Mouse (Mus musculus): ENCODE measurements at regions not wholly inside any gene's neighbourhood (a gene's known extent, or its start where the extent isn't known, plus 50 kb on each side); places are given as distances from the start of the nearest gene placed in this dataset.

DNA sequence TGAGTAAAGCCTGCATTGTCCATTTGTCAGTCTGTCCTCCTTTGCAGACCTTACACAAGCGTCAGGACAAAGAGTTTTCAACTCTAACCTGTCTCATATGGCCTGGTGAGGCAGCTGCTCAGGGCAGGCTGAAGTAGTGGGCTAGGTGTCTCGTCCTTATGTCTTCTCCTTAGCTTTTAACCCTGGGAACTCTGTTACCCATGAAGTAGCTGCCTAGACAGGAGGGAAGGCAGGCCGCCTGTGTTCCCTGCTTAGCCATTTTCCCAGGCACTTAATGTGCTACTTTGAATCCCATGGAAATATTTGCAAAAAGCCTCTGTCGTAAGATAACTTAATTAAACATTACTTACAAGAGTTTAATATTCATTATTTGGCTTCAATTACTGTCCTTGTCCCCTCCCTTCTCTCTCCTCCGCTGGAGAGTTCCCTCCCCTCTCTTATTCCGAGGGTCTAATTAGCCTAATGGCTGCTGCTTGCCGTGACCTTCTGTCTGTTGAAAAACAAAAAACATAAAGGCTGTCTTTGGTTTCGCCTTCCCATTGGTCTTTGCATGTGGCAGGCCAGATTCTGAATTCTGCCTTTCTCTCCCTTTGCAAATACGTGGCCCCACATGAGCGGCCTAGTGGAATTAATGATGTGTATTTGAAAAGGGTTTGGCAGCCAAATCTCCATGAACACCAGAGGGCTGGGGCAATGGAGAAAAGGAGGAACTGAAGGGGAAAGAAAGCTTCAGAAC, 642.2 kb upstream of the Fam160b2 start:
- 11% methylated on average over 10 of the region's 10 CpGs for WGBS
- no peak overlapping the region for H3K4me3 ChIP-seq (ENCODE audit: low read depth, low read length)

DNA sequence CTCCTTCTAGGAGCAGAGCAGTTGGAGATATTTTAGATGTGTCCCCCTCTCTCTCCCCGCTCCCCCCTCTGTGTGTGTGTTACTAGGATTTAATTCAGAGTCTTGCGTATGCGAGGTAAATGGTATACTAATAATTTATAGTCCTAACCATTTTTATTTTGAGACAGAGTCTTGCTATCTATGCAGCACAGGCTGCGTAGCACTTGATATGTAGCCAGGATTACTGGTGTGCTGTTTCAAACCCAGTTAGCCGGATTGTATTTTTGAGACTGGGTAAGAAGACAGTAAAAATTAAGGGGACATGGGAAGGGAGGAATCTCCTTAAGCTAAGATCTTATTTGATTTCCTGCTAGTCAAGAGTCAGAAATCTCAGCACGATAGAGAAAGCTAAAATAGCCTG, 636.6 kb upstream of the Fam160b2 start:
- peaks cover under 1% of the 10 kb centered on the region; the same call in 1 of the 2 replicates for H3K4me1 ChIP-seq (replicated peaks; ENCODE audit: control insufficient read depth, insufficient read depth, low read length)
- H3K36me3 ChIP-seq (ENCODE audit: control insufficient read depth, insufficient read depth, low read length), result no peaks in the 10 kb centered on the region
- ATAC-seq (replicated peaks; ENCODE audit: low FRiP score) (no peak), DNase-seq (ENCODE audit: low spot score) (no peak)
- no peaks in the 10 kb centered on the region for H3K9me3 ChIP-seq (ENCODE audit: control insufficient read depth, low read length)
- H3K9ac ChIP-seq (ENCODE audit: low read length), result no peak overlapping the region
- no peak overlapping the region for H3K4me3 ChIP-seq (ENCODE audit: low read depth, low read length)
- H3K27ac ChIP-seq (ENCODE audit: low read depth, low read length), result no peak overlapping the region
- WGBS, result 93% methylated on average over 6 of the region's 6 CpGs
- no peak overlapping the region for H3K4me2 ChIP-seq (ENCODE audit: low read depth, low read length, severe bottlenecking)
- H3K27me3 ChIP-seq (ENCODE audit: control insufficient read depth, insufficient read depth, low read length), result peaks cover 5% of the 10 kb centered on the region

More for the DNA sequence above, 642.2 kb upstream of the Fam160b2 start:
- ATAC-seq (replicated peaks; ENCODE audit: low FRiP score) (peak; percentile 91), DNase-seq (ENCODE audit: low spot score) (peak; percentile 79)
- Histone ChIP-seq H3K36me3 (ENCODE audit: control insufficient read depth, insufficient read depth, low read length) (no peaks in the 10 kb centered on the region), H3K27me3 (ENCODE audit: control insufficient read depth, insufficient read depth, low read length) (peaks cover 5% of the 10 kb centered on the region), H3K4me1 (replicated peaks; ENCODE audit: control insufficient read depth, insufficient read depth, low read length) (peaks cover 13% of the 10 kb centered on the region), H3K4me2 (ENCODE audit: low read depth, low read length, severe bottlenecking) (peak overlapping the region; percentile 29; the same call in 1 of the 2 replicates), H3K27ac (ENCODE audit: low read depth, low read length) (no peak overlapping the region), H3K9me3 (ENCODE audit: control insufficient read depth, low read length) (no peaks in the 10 kb centered on the region), H3K9ac (ENCODE audit: low read length) (no peak overlapping the region)

DNA sequence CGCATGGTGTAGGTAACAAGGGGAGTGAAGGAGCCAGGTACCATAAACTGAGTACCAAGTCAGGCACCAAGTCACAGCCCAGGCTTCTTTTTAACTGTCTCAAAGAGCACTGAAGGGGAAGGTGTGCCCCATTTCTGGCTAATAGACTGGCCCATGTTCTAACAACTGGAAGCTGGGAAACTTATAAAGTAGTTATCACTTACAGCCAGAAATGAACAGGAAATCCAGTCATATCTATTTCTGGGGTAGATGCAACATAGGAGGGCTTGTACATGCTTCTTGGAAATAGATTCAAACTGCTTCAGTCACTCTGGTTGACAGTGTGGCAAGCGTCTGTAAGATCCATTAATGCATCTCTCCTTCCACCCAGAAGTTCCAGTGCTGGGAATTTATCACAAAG, 635.3 kb upstream of the Fam160b2 start:
- H3K36me3 ChIP-seq (ENCODE audit: control insufficient read depth, insufficient read depth, low read length), result no peaks in the 10 kb centered on the region
- no peak overlapping the region for H3K4me3 ChIP-seq (ENCODE audit: low read depth, low read length)
- no peak overlapping the region for H3K9ac ChIP-seq (ENCODE audit: low read length)
- H3K27ac ChIP-seq (ENCODE audit: low read depth, low read length), result no peak overlapping the region
- H3K4me1 ChIP-seq (replicated peaks; ENCODE audit: control insufficient read depth, insufficient read depth, low read length), result no peaks in the 10 kb centered on the region
- WGBS, result 90% methylated on average over 2 of the region's 2 CpGs
- DNase-seq (ENCODE audit: low spot score) (no peak), ATAC-seq (replicated peaks; ENCODE audit: low FRiP score) (no peak)
- H3K4me2 ChIP-seq (ENCODE audit: low read depth, low read length, severe bottlenecking), result no peak overlapping the region
- no peaks in the 10 kb centered on the region for H3K9me3 ChIP-seq (ENCODE audit: control insufficient read depth, low read length)
- H3K27me3 ChIP-seq (ENCODE audit: control insufficient read depth, insufficient read depth, low read length), result peaks cover 4% of the 10 kb centered on the region; the same call in 1 of the 2 replicates

DNA sequence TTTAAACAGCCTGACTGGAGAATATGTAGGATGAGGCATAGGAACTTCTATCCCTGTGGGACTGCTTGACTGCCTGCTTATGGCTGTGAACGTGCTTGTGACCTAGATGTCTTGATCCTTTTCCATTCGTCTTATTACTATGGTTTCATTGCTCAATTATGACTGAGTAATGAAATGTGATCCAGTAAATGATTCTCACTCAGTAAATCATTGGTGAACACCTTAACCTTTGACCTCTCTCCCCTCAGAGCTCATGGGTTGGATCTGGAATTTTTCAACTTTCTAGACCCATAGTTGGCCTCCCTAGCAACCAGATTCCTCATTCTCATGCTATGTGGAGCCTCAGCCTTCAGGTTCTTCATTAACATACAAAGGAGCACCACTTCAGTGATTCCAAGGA, 634.6 kb upstream of the Fam160b2 start:
- WGBS, result 77% methylated on average over 2 of the region's 2 CpGs
- Histone ChIP-seq H3K9ac (ENCODE audit: low read length) (no peak overlapping the region), H3K4me3 (ENCODE audit: low read depth, low read length) (no peak overlapping the region), H3K4me1 (replicated peaks; ENCODE audit: control insufficient read depth, insufficient read depth, low read length) (no peaks in the 10 kb centered on the region), H3K27me3 (ENCODE audit: control insufficient read depth, insufficient read depth, low read length) (peaks cover under 1% of the 10 kb centered on the region; the same call in 1 of the 2 replicates), H3K9me3 (ENCODE audit: control insufficient read depth, low read length) (no peaks in the 10 kb centered on the region), H3K36me3 (ENCODE audit: control insufficient read depth, insufficient read depth, low read length) (no peaks in the 10 kb centered on the region), H3K4me2 (ENCODE audit: low read depth, low read length, severe bottlenecking) (no peak overlapping the region), H3K27ac (ENCODE audit: low read depth, low read length) (no peak overlapping the region)
- ATAC-seq (replicated peaks; ENCODE audit: low FRiP score), result no peak
- no peak for DNase-seq (ENCODE audit: low spot score)

DNA sequence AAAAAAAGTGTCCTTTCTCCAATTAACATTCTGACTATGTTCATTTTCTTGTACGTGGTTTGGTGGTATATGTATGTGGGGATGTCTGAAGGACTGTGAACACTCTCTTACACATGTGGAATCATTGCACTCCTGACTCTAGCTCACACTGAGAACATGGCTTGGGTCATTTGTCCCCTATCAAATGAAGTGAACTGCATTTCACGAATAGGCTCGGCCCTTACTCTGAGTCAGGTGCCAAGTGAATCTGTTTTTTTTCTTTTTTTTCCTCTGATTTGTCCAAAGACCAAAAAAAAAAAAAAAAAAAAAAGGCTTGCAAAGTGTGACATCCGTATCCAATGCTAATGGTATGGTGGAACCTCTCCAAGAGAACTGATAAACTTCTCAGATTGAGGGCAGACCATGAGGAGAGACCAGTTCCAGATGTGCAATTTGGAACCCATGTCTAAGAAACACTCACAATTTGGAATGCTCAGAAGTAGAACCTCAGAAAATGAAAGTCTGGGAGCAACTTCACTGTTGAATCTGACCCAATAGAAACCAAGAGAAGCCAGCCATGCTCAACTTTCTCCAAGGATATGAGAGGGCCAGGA, 631.7 kb upstream of the Fam160b2 start:
- Histone ChIP-seq H3K9me3 (ENCODE audit: control insufficient read depth, low read length) (no peaks in the 10 kb centered on the region), H3K4me2 (ENCODE audit: low read depth, low read length, severe bottlenecking) (no peak overlapping the region), H3K4me3 (ENCODE audit: low read depth, low read length) (no peak overlapping the region), H3K27ac (ENCODE audit: low read depth, low read length) (no peak overlapping the region), H3K4me1 (replicated peaks; ENCODE audit: control insufficient read depth, insufficient read depth, low read length) (no peaks in the 10 kb centered on the region), H3K9ac (ENCODE audit: low read length) (no peak overlapping the region), H3K36me3 (ENCODE audit: control insufficient read depth, insufficient read depth, low read length) (no peaks in the 10 kb centered on the region), H3K27me3 (ENCODE audit: control insufficient read depth, insufficient read depth, low read length) (no peaks in the 10 kb centered on the region)
- WGBS, result 87% methylated on average over 4 of the region's 4 CpGs
- no peak for DNase-seq (ENCODE audit: low spot score)
- ATAC-seq (replicated peaks; ENCODE audit: low FRiP score), result no peak

DNA sequence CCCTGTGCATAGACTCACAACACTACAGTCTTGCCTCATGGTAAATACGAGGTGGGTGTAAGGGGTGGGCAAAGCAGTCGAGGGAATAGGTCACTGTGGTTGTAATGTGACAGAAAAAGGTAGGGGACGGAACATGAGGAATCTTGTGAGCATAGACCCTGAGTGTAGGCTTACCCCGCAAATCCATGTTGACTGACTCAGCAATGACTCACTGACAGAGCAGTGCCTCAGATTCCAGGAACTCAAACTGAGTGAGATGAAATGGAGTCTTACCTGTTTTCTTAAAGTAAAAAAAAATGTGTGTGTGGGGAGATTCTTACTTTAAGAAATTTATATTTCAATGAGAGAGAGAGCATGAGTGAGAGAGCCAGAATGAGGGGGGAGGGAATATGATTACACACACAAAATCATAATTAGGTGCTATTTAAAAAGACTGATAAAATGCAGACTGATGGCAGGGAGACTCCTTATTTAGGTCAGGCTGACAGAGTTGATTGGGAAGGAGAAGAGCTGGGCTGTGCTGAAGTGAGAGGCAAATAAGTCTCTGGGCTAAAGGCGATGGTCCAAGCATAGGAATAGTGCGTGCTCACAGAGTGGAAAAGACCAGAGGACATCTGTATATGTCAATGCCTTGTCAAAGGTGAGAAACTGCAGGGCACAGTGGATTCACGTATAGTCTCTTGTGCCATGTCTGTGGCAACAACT, 631.0 kb upstream of the Fam160b2 start:
- 91% methylated on average over 7 of the region's 7 CpGs for WGBS
- DNase-seq (ENCODE audit: low spot score) (no peak), ATAC-seq (replicated peaks; ENCODE audit: low FRiP score) (no peak)
- Histone ChIP-seq H3K4me2 (ENCODE audit: low read depth, low read length, severe bottlenecking) (no peak overlapping the region), H3K4me3 (ENCODE audit: low read depth, low read length) (no peak overlapping the region), H3K9me3 (ENCODE audit: control insufficient read depth, low read length) (no peaks in the 10 kb centered on the region), H3K27ac (ENCODE audit: low read depth, low read length) (no peak overlapping the region), H3K9ac (ENCODE audit: low read length) (no peak overlapping the region), H3K27me3 (ENCODE audit: control insufficient read depth, insufficient read depth, low read length) (no peaks in the 10 kb centered on the region), H3K4me1 (replicated peaks; ENCODE audit: control insufficient read depth, insufficient read depth, low read length) (no peaks in the 10 kb centered on the region), H3K36me3 (ENCODE audit: control insufficient read depth, insufficient read depth, low read length) (no peaks in the 10 kb centered on the region)

DNA sequence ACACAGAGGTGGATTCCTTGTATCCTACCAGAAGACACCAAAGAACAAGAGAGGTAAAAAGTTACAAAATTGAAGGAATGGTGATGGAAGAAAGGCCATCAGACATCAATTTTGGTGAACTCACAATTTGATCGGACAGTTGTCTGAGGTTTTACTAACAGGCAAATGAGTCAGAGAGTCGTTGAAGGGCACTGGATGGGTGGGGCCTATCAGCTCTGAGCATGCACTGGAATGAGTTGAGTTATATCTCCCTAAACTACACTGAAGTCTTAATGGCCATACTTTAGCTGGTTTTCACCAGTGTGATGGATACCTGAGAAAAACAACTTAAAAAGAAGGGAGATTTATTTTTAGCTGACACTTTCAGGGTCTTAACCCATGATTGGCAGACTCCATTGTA, 630.3 kb upstream of the Fam160b2 start:
- no peak for DNase-seq (ENCODE audit: low spot score)
- no peak overlapping the region for H3K9ac ChIP-seq (ENCODE audit: low read length)
- H3K4me1 ChIP-seq (replicated peaks; ENCODE audit: control insufficient read depth, insufficient read depth, low read length), result no peaks in the 10 kb centered on the region
- H3K27ac ChIP-seq (ENCODE audit: low read depth, low read length), result no peak overlapping the region
- H3K4me2 ChIP-seq (ENCODE audit: low read depth, low read length, severe bottlenecking), result no peak overlapping the region
- H3K9me3 ChIP-seq (ENCODE audit: control insufficient read depth, low read length), result no peaks in the 10 kb centered on the region
- H3K36me3 ChIP-seq (ENCODE audit: control insufficient read depth, insufficient read depth, low read length), result no peaks in the 10 kb centered on the region
- H3K4me3 ChIP-seq (ENCODE audit: low read depth, low read length), result no peak overlapping the region
- WGBS, result 90% methylated on average over 2 of the region's 2 CpGs
- ATAC-seq (replicated peaks; ENCODE audit: low FRiP score), result no peak
- no peaks in the 10 kb centered on the region for H3K27me3 ChIP-seq (ENCODE audit: control insufficient read depth, insufficient read depth, low read length)

DNA sequence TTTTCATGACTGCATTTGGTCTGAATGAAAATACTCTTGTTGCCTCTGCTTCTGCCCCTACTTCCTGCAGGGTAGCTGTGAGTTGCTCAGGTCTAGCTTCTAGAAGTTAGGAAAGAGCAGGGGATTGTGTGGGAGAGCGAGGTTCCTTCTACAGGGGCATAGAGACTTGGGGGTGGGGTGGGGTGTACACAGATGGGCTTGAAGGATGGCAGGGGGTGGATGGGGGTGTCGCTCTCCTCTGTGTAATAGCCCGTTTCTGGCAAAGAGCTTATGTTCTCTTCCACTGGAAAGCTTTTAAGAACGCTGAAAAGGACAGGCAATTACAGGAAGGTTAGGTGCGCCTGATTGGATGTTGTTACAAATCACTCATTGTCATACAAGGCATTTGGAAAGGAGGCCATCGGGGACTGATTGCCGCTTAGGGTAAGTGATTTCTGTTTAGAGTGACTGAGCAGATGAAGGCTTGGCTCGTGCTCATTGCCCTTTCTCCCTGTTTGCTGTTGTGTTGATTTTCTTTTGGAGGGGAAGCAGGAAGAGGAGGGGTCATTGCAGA, 629.3 kb upstream of the Fam160b2 start:
- no peaks in the 10 kb centered on the region for H3K9me3 ChIP-seq (ENCODE audit: control insufficient read depth, low read length)
- H3K4me3 ChIP-seq (ENCODE audit: low read depth, low read length), result no peak overlapping the region
- ATAC-seq (replicated peaks; ENCODE audit: low FRiP score), result no peak
- WGBS, result 69% methylated on average over 8 of the region's 8 CpGs
- no peak overlapping the region for H3K9ac ChIP-seq (ENCODE audit: low read length)
- H3K27ac ChIP-seq (ENCODE audit: low read depth, low read length), result no peak overlapping the region
- H3K27me3 ChIP-seq (ENCODE audit: control insufficient read depth, insufficient read depth, low read length), result no peaks in the 10 kb centered on the region
- no peaks in the 10 kb centered on the region for H3K4me1 ChIP-seq (replicated peaks; ENCODE audit: control insufficient read depth, insufficient read depth, low read length)
- H3K36me3 ChIP-seq (ENCODE audit: control insufficient read depth, insufficient read depth, low read length), result no peaks in the 10 kb centered on the region
- no peak for DNase-seq (ENCODE audit: low spot score)
- no peak overlapping the region for H3K4me2 ChIP-seq (ENCODE audit: low read depth, low read length, severe bottlenecking)
